ENCODE assay signal across 8 mouse cellular contexts in genomic region chr17:35838570-35838969, GRCm38 (mm10). TPM values are rescaled to one million over a fixed set of nuclear protein-coding genes. Genes with fewer than 3 reads are reported as not detected.
DNase-seq lines count a peak whose midpoint lies in the region; ATAC-seq and TF ChIP-seq lines count a peak whose summit lies in the region.

No protein-coding gene starts in this region.

- H3K27me3 ChIP-seq in embryonic facial prominence, embryonic 14.5 days (replicated peaks; ENCODE audit: control insufficient read depth, insufficient read depth, low read length), result no peaks in the 10 kb centered on the region
- H3K27me3 ChIP-seq in intestine, postnatal 0 days (replicated peaks; ENCODE audit: control insufficient read depth, insufficient read depth, low read length), result no peaks in the 10 kb centered on the region
- no peaks in the 10 kb centered on the region for H3K27me3 ChIP-seq in neural tube, embryonic 14.5 days (ENCODE audit: control insufficient read depth, insufficient read depth, low read length)

- no peak for DNase-seq in layer of hippocampus, adult 2 months (ENCODE audit: low spot score in 2 of 2)
- no peak for DNase-seq in layer of hippocampus, postnatal 10 days (ENCODE audit: low spot score in 2 of 2)
- DNase-seq in embryonic facial prominence, embryonic 14.5 days (ENCODE audit: low spot score), result peak; percentile 70
- no peak for DNase-seq in adrenal gland, postnatal 14 days
- DNase-seq in urinary bladder, postnatal 10 days (ENCODE audit: low spot score), result no peak
- no peak for DNase-seq in lung, postnatal 25 days (ENCODE audit: low spot score)

- no peak for ATAC-seq in embryonic facial prominence, embryonic 14.5 days (ENCODE audit: low read depth)
- ATAC-seq in intestine, postnatal 0 days, result no peak
- no peak for ATAC-seq in neural tube, embryonic 14.5 days (ENCODE audit: low read depth)

- peak overlapping the region; percentile 92 for H3K4me2 ChIP-seq in embryonic facial prominence, embryonic 14.5 days (ENCODE audit: low read depth, low read length)
- H3K4me2 ChIP-seq in intestine, postnatal 0 days (replicated peaks; ENCODE audit: low read depth), result peak overlapping the region; percentile 80
- peak overlapping the region; percentile 61 for H3K4me2 ChIP-seq in neural tube, embryonic 14.5 days (ENCODE audit: low read depth, low read length)

- peak overlapping the region; percentile 63; the same call in 1 of the 2 replicates for H3K27ac ChIP-seq in layer of hippocampus, adult 2 months
- H3K27ac ChIP-seq in embryonic facial prominence, embryonic 14.5 days (replicated peaks; ENCODE audit: low read depth, low read length), result peak overlapping the region; percentile 97
- no peak overlapping the region for H3K27ac ChIP-seq in intestine, postnatal 0 days (ENCODE audit: low read depth, low read length)
- peak overlapping the region; percentile 81 for H3K27ac ChIP-seq in neural tube, embryonic 14.5 days (ENCODE audit: low read depth, low read length)

- H3K36me3 ChIP-seq in embryonic facial prominence, embryonic 14.5 days (ENCODE audit: control insufficient read depth, insufficient read depth, low read length), result peaks cover 33% of the 10 kb centered on the region
- peaks cover 20% of the 10 kb centered on the region; the same call in 1 of the 2 replicates for H3K36me3 ChIP-seq in intestine, postnatal 0 days (ENCODE audit: control insufficient read depth, insufficient read depth)
- H3K36me3 ChIP-seq in neural tube, embryonic 14.5 days (ENCODE audit: control insufficient read depth, insufficient read depth, low read length), result peaks cover 30% of the 10 kb centered on the region

- H3K9ac ChIP-seq in embryonic facial prominence, embryonic 14.5 days (ENCODE audit: low read depth, low read length), result peak overlapping the region; percentile 94
- no peak overlapping the region for H3K9ac ChIP-seq in intestine, postnatal 0 days (ENCODE audit: low read depth, low read length)
- peak overlapping the region; percentile 33 for H3K9ac ChIP-seq in neural tube, embryonic 14.5 days (replicated peaks; ENCODE audit: low read depth, low read length)

- peak overlapping the region; percentile 26; the same call in 1 of the 2 replicates for H3K4me3 ChIP-seq in layer of hippocampus, adult 2 months
- peak overlapping the region; percentile 85 for H3K4me3 ChIP-seq in embryonic facial prominence, embryonic 14.5 days (ENCODE audit: low read depth, low read length)
- peak overlapping the region; percentile 67 for H3K4me3 ChIP-seq in intestine, postnatal 0 days (ENCODE audit: low read depth, low read length)
- H3K4me3 ChIP-seq in neural tube, embryonic 14.5 days (ENCODE audit: low read depth, low read length), result peak overlapping the region; percentile 93

- TF ChIP-seq CTCF in layer of hippocampus, adult 2 months (conservative IDR thresholded peaks at IDR 0.05), result no peak
- TF ChIP-seq CTCF in intestine, postnatal 0 days (IDR thresholded peaks at IDR 0.05; ENCODE audit: low read depth), result no peak

- peaks cover 27% of the 10 kb centered on the region for H3K4me1 ChIP-seq in embryonic facial prominence, embryonic 14.5 days (ENCODE audit: control insufficient read depth, insufficient read depth, low read length)
- no peaks in the 10 kb centered on the region for H3K4me1 ChIP-seq in intestine, postnatal 0 days (replicated peaks; ENCODE audit: control insufficient read depth, insufficient read depth, low read length)
- H3K4me1 ChIP-seq in neural tube, embryonic 14.5 days (ENCODE audit: control insufficient read depth, insufficient read depth, low read length), result peaks cover 36% of the 10 kb centered on the region

- WGBS in embryonic facial prominence, embryonic 14.5 days, result under 1% methylated on average over 5 of the region's 5 CpGs
- 1% methylated on average over 5 of the region's 5 CpGs for WGBS in intestine, postnatal 0 days
- WGBS in neural tube, embryonic 14.5 days, result 4% methylated on average over 5 of the region's 5 CpGs

- H3K9me3 ChIP-seq in embryonic facial prominence, embryonic 14.5 days (ENCODE audit: control insufficient read depth, low read length), result no peaks in the 10 kb centered on the region
- H3K9me3 ChIP-seq in intestine, postnatal 0 days (ENCODE audit: control insufficient read depth), result no peaks in the 10 kb centered on the region
- H3K9me3 ChIP-seq in neural tube, embryonic 14.5 days (ENCODE audit: control insufficient read depth, low read length), result no peaks in the 10 kb centered on the region

RNA-seq across cellular contexts. Expression of gene Tubb5, which starts 0.5 kb away (rescaled TPM):
- total RNA-seq in layer of hippocampus, adult 2 months (2021), result 100 to 1,000 TPM; 355 to 363 TPM
- total RNA-seq in layer of hippocampus, postnatal 10 days (2021), result 1,000 to 10,000 TPM; 1,119 to 1,208 TPM
- polyA plus RNA-seq in embryonic facial prominence, embryonic 14.5 days (2014; fragmentation: Nextera tagmentation; extraction: Ambion mirVana), result 736 and 832 TPM in 2 replicates
- 233 and 240 TPM in 2 replicates for polyA plus RNA-seq in intestine, postnatal 0 days (2015; fragmentation: Nextera tagmentation; extraction: Ambion mirVana)
- 1,611 and 1,626 TPM in 2 replicates for polyA plus RNA-seq in neural tube, embryonic 14.5 days (2014; fragmentation: Nextera tagmentation; extraction: Ambion mirVana)
- 285 and 320 TPM in 2 replicates for total RNA-seq in adrenal gland, postnatal 14 days (2021)

RNA-seq across cellular contexts. Expression of gene Mdc1, which starts 2.7 kb away (rescaled TPM):
- 10 to 100 TPM; 16.9 to 18.4 TPM for total RNA-seq in layer of hippocampus, adult 2 months (2021)
- 10 to 100 TPM; 15.8 to 16.2 TPM for total RNA-seq in layer of hippocampus, postnatal 10 days (2021)
- 10.2 and 14.8 TPM in 2 replicates for polyA plus RNA-seq in embryonic facial prominence, embryonic 14.5 days (2014; fragmentation: Nextera tagmentation; extraction: Ambion mirVana)
- 2.3 and 2.7 TPM in 2 replicates for polyA plus RNA-seq in intestine, postnatal 0 days (2015; fragmentation: Nextera tagmentation; extraction: Ambion mirVana)
- polyA plus RNA-seq in neural tube, embryonic 14.5 days (2014; fragmentation: Nextera tagmentation; extraction: Ambion mirVana), result 6.0 and 8.5 TPM in 2 replicates
- total RNA-seq in adrenal gland, postnatal 14 days (2021), result 20.6 and 21.9 TPM in 2 replicates

RNA-seq across cellular contexts. Expression of gene Flot1, which starts 15.5 kb away (rescaled TPM):
- 100 to 1,000 TPM; 124 to 128 TPM for total RNA-seq in layer of hippocampus, adult 2 months (2021)
- total RNA-seq in layer of hippocampus, postnatal 10 days (2021), result 100 to 1,000 TPM; 163 to 172 TPM
- polyA plus RNA-seq in embryonic facial prominence, embryonic 14.5 days (2014; fragmentation: Nextera tagmentation; extraction: Ambion mirVana), result 49.0 and 49.5 TPM in 2 replicates
- 56.4 and 57.8 TPM in 2 replicates for polyA plus RNA-seq in intestine, postnatal 0 days (2015; fragmentation: Nextera tagmentation; extraction: Ambion mirVana)
- polyA plus RNA-seq in neural tube, embryonic 14.5 days (2014; fragmentation: Nextera tagmentation; extraction: Ambion mirVana), result 100 and 121 TPM in 2 replicates
- 52.4 and 59.5 TPM in 2 replicates for total RNA-seq in adrenal gland, postnatal 14 days (2021)

RNA-seq across cellular contexts. Expression of gene Ier3, which starts 17.1 kb away (rescaled TPM):
- 1 to 10 TPM; 5.0 to 6.1 TPM for total RNA-seq in layer of hippocampus, adult 2 months (2021)
- 1 to 10 TPM; 4.3 to 4.6 TPM for total RNA-seq in layer of hippocampus, postnatal 10 days (2021)
- 10.1 and 10.3 TPM in 2 replicates for polyA plus RNA-seq in embryonic facial prominence, embryonic 14.5 days (2014; fragmentation: Nextera tagmentation; extraction: Ambion mirVana)
- 34.6 and 36.9 TPM in 2 replicates for polyA plus RNA-seq in intestine, postnatal 0 days (2015; fragmentation: Nextera tagmentation; extraction: Ambion mirVana)
- 4.2 and 6.9 TPM in 2 replicates for polyA plus RNA-seq in neural tube, embryonic 14.5 days (2014; fragmentation: Nextera tagmentation; extraction: Ambion mirVana)
- 12.7 and 26.3 TPM in 2 replicates for total RNA-seq in adrenal gland, postnatal 14 days (2021)

RNA-seq across cellular contexts. Expression of gene Nrm, which starts 22.5 kb away (rescaled TPM):
- total RNA-seq in layer of hippocampus, adult 2 months (2021), result 1 to 10 TPM; 1.7 to 1.8 TPM
- 1 to 10 TPM; 5.2 to 5.7 TPM for total RNA-seq in layer of hippocampus, postnatal 10 days (2021)
- 47.7 and 55.4 TPM in 2 replicates for polyA plus RNA-seq in embryonic facial prominence, embryonic 14.5 days (2014; fragmentation: Nextera tagmentation; extraction: Ambion mirVana)
- 19.8 and 20.6 TPM in 2 replicates for polyA plus RNA-seq in intestine, postnatal 0 days (2015; fragmentation: Nextera tagmentation; extraction: Ambion mirVana)
- polyA plus RNA-seq in neural tube, embryonic 14.5 days (2014; fragmentation: Nextera tagmentation; extraction: Ambion mirVana), result 15.7 and 16.9 TPM in 2 replicates
- 10.6 and 15.9 TPM in 2 replicates for total RNA-seq in adrenal gland, postnatal 14 days (2021)

Comparison
In these comparisons a context has a peak if more than half of its experiments do, and no peak if none do; other contexts are left out.
1. H3K4me3 ChIP-seq: peak in every context shown above with its lines; median percentile 93 in neural tube, embryonic 14.5 days; 85 in embryonic facial prominence, embryonic 14.5 days; 67 in intestine, postnatal 0 days; 26 in layer of hippocampus, adult 2 months.